Mouse (Mus musculus): ENCODE data around the gene Cd96.
"Not testable (repeated sequence)": the region's sequence is repeated elsewhere in the genome, so short reads cannot be mapped to it uniquely, and the experiment has no call there.

Gene Cd96

DNA sequence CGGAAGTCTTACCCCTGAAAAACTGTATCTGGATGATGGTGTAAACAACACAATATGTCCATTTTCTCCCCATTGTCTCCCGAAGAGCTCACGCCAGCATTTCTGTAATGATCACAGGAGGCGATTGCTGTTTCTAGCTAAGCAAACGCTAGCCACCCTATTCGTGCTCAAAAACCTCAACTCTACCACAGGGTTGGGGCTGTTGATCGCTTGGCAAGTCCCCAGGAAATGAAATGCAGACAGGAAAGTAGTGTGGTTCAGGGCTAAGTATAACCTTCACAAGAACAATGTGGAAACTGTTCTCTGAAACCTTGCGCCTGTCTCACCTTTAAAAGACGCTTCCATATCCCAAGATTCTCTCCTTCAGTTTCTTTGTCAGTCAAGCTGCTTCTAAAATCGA lies at the start of gene Cd96:
TSS of gene Cd96 (minus strand) at position 232 of the 400 bp plus-strand sequence.
- DNase-seq (ENCODE audit: low read depth, low spot score), result no peak

DNA sequence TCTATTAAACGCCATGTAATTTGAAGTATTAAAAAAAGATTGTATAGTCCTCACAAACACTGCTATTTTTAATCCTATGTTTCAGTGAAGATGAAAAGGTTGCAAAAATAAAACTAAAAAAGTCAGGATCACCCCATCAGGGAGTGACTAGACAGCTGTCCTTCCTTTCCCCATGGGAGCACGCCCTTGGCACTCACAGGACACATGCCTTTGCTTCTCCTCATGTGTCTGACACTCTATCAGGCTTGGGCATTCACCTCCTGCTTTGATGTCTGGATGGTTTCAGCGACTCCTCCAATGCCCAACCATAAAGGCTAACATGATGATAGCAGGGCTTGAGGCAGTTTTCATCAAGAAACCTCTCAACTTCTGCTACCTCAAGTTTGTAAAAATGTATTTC lies 46.9 kb upstream of the Cd96 start:
- DNase-seq (ENCODE audit: low read depth, low spot score), result no peak

GRCm38 (mm10) chr16:46165305-46165704 lies 45.3 kb upstream of the Cd96 start:
- no peak for DNase-seq (ENCODE audit: low read depth, low spot score)

- not testable (repeated sequence) for DNase-seq (ENCODE audit: low read depth, low spot score)
These were observed 34.8 kb upstream of the Cd96 start, which contains the start of gene Gm4737 for GRCm38 (mm10) chr16:46154832-46155231. Gene Gm4737, minus strand, starts transcription at chr16:46155077.

GRCm38 (mm10) chr16:46151141-46151540 lies 31.1 kb upstream of the Cd96 start:
- DNase-seq (ENCODE audit: low read depth, low spot score), result peak; percentile 25

GRCm38 (mm10) chr16:46148661-46149341 lies 28.8 kb upstream of the Cd96 start:
- no peak for DNase-seq (ENCODE audit: low read depth, low spot score)

DNA sequence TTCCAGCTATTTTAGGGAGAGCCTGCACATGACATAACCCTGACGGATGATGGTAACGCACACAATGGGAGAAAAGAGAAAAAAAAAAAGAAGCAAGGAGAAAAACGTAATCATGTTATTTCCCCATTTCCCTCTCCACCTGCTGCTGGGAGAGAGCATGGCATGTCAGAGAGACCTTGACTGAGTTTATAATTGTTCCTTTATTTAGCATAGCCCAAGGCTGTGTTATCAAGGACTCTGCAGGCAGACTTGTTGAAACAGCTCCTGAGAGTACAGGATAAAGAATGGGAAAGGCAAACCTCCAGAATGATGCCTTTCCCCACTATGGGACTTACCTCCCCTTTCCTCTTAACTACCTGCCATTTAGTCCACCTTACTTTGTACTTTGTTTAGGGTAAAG lies 26.9 kb upstream of the Cd96 start:
- no peak for DNase-seq (ENCODE audit: low read depth, low spot score)

DNA sequence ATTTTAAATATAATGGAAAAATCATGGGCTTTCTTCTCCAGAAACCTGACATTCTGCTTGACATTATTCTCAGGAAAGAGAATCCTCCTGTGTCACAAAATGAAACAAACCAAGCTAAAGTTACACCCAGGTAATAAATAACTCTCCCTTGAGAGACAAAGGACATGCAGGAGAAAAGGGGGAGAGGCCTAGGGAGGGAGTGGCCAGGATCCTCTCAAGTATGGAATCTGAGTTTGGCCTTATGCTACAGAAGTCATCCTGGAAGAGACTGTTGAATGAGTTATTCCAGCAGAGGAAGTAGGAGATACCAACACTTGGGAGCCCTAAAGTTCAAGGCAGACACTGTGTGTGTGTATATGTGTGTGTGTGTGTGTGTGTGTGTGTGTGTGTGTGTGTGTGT lies 2.2 kb upstream of the Cd96 start:
- DNase-seq (ENCODE audit: low read depth, low spot score), result no peak

GRCm38 (mm10) chr16:46121420-46121819 lies 1.4 kb upstream of the Cd96 start:
- DNase-seq (ENCODE audit: low read depth, low spot score), result no peak

DNA sequence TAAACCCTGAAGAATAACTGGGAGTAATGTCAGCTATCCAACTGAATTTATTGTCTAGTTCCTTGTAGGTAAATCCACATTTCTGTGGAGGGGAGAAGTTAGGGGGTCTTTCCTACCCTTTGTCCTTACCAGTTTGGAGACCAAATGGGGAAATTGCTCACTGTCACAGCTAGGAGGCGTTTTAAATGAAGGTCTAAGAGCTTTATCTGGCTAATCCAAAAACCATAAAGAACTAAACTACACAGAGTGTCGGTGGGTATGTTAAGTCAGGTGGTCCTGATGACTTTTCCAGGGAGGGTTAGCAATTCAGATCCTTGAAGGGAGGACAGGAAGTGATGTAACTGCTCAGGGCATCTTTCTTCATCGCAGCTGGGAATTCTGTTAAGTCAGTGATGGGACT lies 556 bp upstream of the Cd96 start:
- DNase-seq (ENCODE audit: low read depth, low spot score), result no peak

- DNase-seq (ENCODE audit: low read depth, low spot score), result no peak
These were observed 2.4 kb downstream of the Cd96 start for GRCm38 (mm10) chr16:46117645-46118044.

DNA sequence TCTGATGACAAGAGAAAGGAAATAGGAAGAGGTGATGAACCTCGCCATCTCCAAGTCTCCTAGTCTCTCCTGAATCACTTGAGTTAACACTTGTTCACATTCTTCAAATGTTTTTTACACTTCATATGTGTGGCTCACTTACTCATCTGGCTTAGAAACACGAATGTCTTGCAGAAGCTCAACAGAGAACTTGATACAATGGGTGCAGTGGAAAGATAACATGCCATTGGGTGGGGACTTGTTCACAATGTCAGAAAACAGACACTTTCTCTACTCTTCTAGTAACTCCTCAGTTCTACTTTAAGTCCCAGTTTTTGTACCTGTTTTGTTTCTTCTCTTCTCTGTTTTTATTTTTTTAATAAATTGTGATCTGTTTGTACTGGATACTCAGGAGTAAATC lies 5.3 kb downstream of the Cd96 start:
- no peak for DNase-seq (ENCODE audit: low read depth, low spot score)

- no peak for DNase-seq (ENCODE audit: low read depth, low spot score)
These were observed 10.5 kb downstream of the Cd96 start for GRCm38 (mm10) chr16:46109536-46109935.

DNA sequence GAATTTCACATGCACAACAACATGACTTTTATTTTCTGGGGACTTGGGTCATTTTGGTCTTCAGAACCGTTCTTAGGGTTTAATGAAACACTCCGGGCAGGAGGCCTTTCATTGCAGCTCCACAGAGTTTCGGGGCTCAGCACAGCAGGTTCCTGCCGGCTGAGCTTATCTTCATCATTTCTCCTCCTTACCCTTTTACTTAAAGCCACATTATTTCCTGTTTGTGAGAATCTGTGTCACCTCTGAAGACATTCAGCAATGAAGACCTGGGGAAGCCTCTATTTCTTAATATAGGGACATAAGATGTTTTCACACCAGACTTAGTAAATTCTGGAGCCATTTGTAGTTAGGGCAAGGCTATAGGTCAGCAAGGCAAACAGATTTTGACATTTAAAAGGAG lies 12.6 kb downstream of the Cd96 start:
- no peak for DNase-seq (ENCODE audit: low read depth, low spot score)

DNA sequence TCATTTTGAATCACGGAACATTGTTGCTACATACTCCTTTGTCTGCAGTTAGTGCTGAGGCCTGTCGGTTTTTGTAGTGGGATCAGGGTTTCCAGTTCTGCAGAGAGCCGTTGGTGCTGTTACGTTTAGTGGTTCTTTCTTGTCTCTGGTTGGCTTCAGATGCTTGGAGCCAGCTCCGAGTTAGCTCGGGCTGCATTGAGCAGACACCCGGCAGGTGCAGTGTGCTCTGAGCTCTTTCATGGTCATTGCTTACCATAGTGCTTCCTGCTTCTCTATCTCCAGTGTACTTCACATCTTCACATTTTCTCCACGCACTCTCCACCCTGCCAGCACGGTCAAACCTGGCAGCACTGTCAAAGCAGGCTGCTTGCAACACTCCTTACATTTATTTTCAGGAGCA lies 15.6 kb downstream of the Cd96 start:
- no peak for DNase-seq (ENCODE audit: low read depth, low spot score)

- DNase-seq (ENCODE audit: low read depth, low spot score), result peak; percentile 88
These were observed 18.3 kb downstream of the Cd96 start for GRCm38 (mm10) chr16:46101748-46102147.

DNA sequence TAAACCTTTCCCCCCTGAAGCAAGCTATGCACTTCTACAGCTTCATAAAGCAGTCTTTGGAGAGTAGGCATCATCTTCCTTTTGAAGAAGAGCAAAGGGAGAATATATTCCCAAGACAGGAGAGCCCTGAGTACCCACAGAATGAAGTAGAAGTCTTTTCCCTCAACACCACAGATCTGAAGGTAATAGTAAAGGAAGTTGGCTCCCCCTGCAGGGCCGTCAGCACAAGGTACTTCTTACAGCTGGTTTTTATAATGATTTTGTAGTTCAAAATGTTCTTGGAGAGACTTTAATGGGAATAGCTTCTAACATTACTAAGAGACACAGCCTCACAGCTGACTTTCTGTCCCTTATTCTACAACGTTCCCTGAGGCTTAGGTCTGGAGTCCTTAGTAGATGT lies 19.8 kb downstream of the Cd96 start:
- DNase-seq (ENCODE audit: low read depth, low spot score), result peak; percentile 47

DNA sequence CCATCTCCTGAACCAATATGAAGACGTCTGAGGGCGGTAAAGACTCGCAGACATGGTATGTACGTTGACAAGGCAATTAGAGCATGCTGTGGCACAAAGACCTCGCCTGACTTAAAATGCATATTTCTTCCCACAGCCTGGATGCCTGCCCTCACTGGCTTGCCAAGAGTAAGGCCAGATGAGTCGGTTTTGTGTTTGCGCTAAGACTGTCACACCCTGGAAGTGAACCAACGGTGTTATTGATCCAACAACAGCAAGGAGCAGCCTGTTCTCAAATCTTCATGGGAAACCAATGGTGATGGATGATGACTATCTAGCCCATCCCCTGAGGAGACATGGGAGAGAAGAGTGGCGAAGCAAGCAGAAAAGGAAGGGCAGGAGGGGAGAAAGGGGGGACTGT lies 22.6 kb downstream of the Cd96 start:
- DNase-seq (ENCODE audit: low read depth, low spot score), result no peak

DNA sequence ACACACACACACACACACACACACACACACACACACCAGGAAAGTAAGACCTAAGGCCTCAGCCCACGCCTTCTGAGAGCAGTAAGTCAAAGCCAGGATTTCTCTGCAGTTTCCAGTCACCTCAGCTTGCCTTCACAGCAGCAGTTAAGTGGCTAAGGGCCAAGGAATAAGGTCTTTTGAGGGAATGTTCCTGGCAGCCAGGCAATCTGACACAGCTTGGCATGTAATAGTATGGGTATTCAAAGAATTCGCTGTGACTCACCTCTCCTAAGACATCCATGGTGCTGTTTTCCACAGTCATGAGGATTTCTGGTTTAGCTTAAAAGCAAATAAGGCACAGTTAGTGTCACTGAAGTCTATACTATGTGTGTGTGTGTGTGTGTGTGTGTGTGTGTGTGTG lies 25.6 kb downstream of the Cd96 start:
- DNase-seq (ENCODE audit: low read depth, low spot score), result no peak

DNA sequence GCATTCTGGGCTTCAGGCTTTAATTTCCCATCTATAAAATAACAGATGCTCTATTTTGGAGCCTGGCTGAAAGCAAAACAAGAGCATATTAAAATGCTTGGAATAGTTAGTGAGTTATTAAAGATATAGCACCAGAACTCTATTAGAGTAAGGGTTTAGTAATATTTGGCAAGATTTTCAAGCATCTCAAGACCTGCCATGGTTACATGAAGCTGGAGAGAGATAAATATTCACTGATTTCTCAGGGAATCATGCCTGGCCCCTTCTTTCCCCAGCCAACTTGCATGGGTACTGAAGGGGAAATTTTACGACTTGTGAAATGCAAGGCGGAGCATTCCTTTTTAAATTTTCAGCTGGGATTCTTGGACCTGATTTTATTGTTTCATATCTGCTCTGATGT lies 27.1 kb downstream of the Cd96 start:
- no peak for DNase-seq (ENCODE audit: low read depth, low spot score)

GRCm38 (mm10) chr16:46086874-46087473 lies 33.1 kb downstream of the Cd96 start:
- DNase-seq (ENCODE audit: low read depth, low spot score), result no peak

- DNase-seq (ENCODE audit: low read depth, low spot score), result no peak
These were observed 52.1 kb downstream of the Cd96 start for GRCm38 (mm10) chr16:46068000-46068399.

- no peak for DNase-seq (ENCODE audit: low read depth, low spot score)
These were observed 56.8 kb downstream of the Cd96 start for GRCm38 (mm10) chr16:46063278-46063677.

DNA sequence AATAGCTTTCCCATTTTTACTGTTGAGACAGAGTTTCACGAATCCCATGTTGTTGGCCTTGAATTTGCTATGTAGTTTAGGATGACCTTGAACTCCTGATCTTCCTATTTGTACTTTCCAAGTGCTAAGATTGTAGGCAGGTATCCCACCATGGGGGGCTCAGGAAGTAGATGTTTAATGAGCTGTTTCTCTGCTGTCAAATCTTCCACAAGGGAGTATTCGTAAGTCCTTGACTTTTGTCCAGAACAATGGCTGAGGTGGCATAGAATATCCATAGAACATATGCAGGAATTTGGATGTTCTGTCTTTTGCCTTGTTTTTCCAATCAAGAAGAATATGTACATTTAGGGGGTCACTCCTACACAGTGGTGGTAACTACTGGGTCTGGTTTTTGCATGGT lies 73.1 kb downstream of the Cd96 start:
- DNase-seq (ENCODE audit: low read depth, low spot score), result peak; percentile 54
